Mouse (Mus musculus): ENCODE measurements at regions not wholly inside any gene's neighbourhood (a gene's known extent, or its start where the extent isn't known, plus 50 kb on each side); places are given as distances from the start of the nearest gene placed in this dataset.
"Not testable (repeated sequence)": the region's sequence is repeated elsewhere in the genome, so short reads cannot be mapped to it uniquely, and the experiment has no call there.

- 86% methylated on average over 3 of the region's 3 CpGs for WGBS
- not testable (repeated sequence) for ATAC-seq (ENCODE audit: low read depth); H3K36me3 ChIP-seq; H3K4me1 ChIP-seq (replicated peaks); H3K4me3 ChIP-seq; H3K27ac ChIP-seq (replicated peaks); H3K9ac ChIP-seq; H3K9me3 ChIP-seq; H3K4me2 ChIP-seq; H3K27me3 ChIP-seq
Measured at GRCm38 (mm10) chr13:66802558-66802957, 102.2 kb upstream of the Gm10767 start.

GRCm38 (mm10) chr13:66807661-66808060 lies 97.1 kb upstream of the Gm10767 start:
- H3K27me3 ChIP-seq; H3K27ac ChIP-seq (replicated peaks); H3K4me1 ChIP-seq (replicated peaks); H3K36me3 ChIP-seq; ATAC-seq (ENCODE audit: low read depth); H3K9me3 ChIP-seq; H3K9ac ChIP-seq: not testable (repeated sequence)
- peak overlapping the region; percentile 37 for H3K4me2 ChIP-seq
- 5% methylated on average over 25 of the region's 30 CpGs for WGBS
- H3K4me3 ChIP-seq: peak overlapping the region; percentile 16; the same call in 1 of the 2 replicates

All from neural tube, embryonic 13.5 days (tissue).